Mouse (Mus musculus): ENCODE measurements around the gene Kif3a.

- TF ChIP-seq POLR2A (IDR thresholded peaks at IDR 0.05; ENCODE audit: low read depth, low read length) (peak; percentile 64; the same call in 1 of the 2 replicates), CTCF (conservative IDR thresholded peaks at IDR 0.05 in 1 of 2, IDR thresholded peaks at IDR 0.05 in 1 of 2; ENCODE audit: low read depth in 2 of 2, low read length in 2 of 2) (peak in 1 of 2 experiments; percentile 8; a peak in 2 of 4 replicates), KAT2A (IDR thresholded peaks at IDR 0.05; ENCODE audit: insufficient replicate concordance, low read length) (0 out of 2 replicates have a peak, but pooled peaks have one; percentile 45), RCOR1 (conservative IDR thresholded peaks at IDR 0.05; ENCODE audit: low read depth, low read length) (peak; percentile 40; the same call in 1 of the 2 replicates), RAD21 (IDR thresholded peaks at IDR 0.05; ENCODE audit: low read depth, low read length) (peak; percentile 10), MAZ (IDR thresholded peaks at IDR 0.05; ENCODE audit: low read depth, low read length) (peak; percentile 96), ETS1 (conservative IDR thresholded peaks at IDR 0.05; ENCODE audit: low read depth, low read length) (peak; percentile 98), ELF1 (IDR thresholded peaks at IDR 0.05; ENCODE audit: low read depth, low read length) (peak; percentile 62)
Measured at GRCm38 (mm10) chr11:53626802-53627373, 59.7 kb downstream of the Kif3a start.
